Mouse (Mus musculus): ENCODE results near the gene Arid3b. TPM values are rescaled to one million over a fixed set of nuclear protein-coding genes. Genes with fewer than 3 reads are reported as not detected.

Arid3b gene
- polyA plus RNA-seq, 1 experiment from 2014 or later, result 5.8 TPM

- ATAC-seq (no peak), DNase-seq (ENCODE audit: low spot score) (no peak)
- no peak overlapping the region for H3K4me3 ChIP-seq (ENCODE audit: low read depth, low read length)
- H3K9me3 ChIP-seq (ENCODE audit: low read length), result no peaks in the 10 kb centered on the region
- H3K9ac ChIP-seq (replicated peaks; ENCODE audit: low read depth), result no peak overlapping the region
- TF ChIP-seq EP300 (IDR thresholded peaks at IDR 0.05) (no peak), CTCF (IDR thresholded peaks at IDR 0.05) (no peak)
- peaks cover 35% of the 10 kb centered on the region for H3K36me3 ChIP-seq (ENCODE audit: insufficient read depth, low read length)
- H3K4me2 ChIP-seq (replicated peaks; ENCODE audit: low read depth, low read length), result no peak overlapping the region
- H3K27ac ChIP-seq (ENCODE audit: low read length), result no peak overlapping the region
- H3K4me1 ChIP-seq (ENCODE audit: insufficient read depth, low read depth, low read length), result peaks cover 23% of the 10 kb centered on the region
- 93% methylated on average over 24 of the region's 24 CpGs for WGBS
- H3K27me3 ChIP-seq (replicated peaks; ENCODE audit: insufficient read depth, low read length), result no peaks in the 10 kb centered on the region
These were observed 76.0 kb downstream of the Arid3b start for GRCm38 (mm10) chr9:57760416-57761146.

- Histone ChIP-seq H3K4me3 (ENCODE audit: low read depth, low read length) (no peak overlapping the region), H3K36me3 (ENCODE audit: insufficient read depth, low read length) (peaks cover 48% of the 10 kb centered on the region), H3K27me3 (replicated peaks; ENCODE audit: insufficient read depth, low read length) (no peaks in the 10 kb centered on the region), H3K27ac (ENCODE audit: low read length) (no peak overlapping the region), H3K9ac (replicated peaks; ENCODE audit: low read depth) (no peak overlapping the region), H3K4me1 (ENCODE audit: insufficient read depth, low read depth, low read length) (peaks cover 23% of the 10 kb centered on the region), H3K9me3 (ENCODE audit: low read length) (no peaks in the 10 kb centered on the region), H3K4me2 (replicated peaks; ENCODE audit: low read depth, low read length) (no peak overlapping the region)
- peak; percentile 99 for TF ChIP-seq CTCF (IDR thresholded peaks at IDR 0.05)
- TF ChIP-seq EP300 (IDR thresholded peaks at IDR 0.05), result no peak
- peak; percentile 63 for ATAC-seq
- WGBS, result 14% methylated on average over 6 of the region's 6 CpGs
- peak; percentile 83 for DNase-seq (ENCODE audit: low spot score)
These were observed 77.3 kb downstream of the Arid3b start for GRCm38 (mm10) chr9:57759289-57759688.

- no peak for TF ChIP-seq CTCF (IDR thresholded peaks at IDR 0.05)
- no peak for TF ChIP-seq EP300 (IDR thresholded peaks at IDR 0.05)
- Histone ChIP-seq H3K27me3 (replicated peaks; ENCODE audit: insufficient read depth, low read length) (no peaks in the 10 kb centered on the region), H3K4me3 (ENCODE audit: low read depth, low read length) (no peak overlapping the region), H3K27ac (ENCODE audit: low read length) (no peak overlapping the region), H3K4me1 (ENCODE audit: insufficient read depth, low read depth, low read length) (peaks cover 18% of the 10 kb centered on the region), H3K9ac (replicated peaks; ENCODE audit: low read depth) (no peak overlapping the region), H3K36me3 (ENCODE audit: insufficient read depth, low read length) (peaks cover 55% of the 10 kb centered on the region), H3K9me3 (ENCODE audit: low read length) (no peaks in the 10 kb centered on the region), H3K4me2 (replicated peaks; ENCODE audit: low read depth, low read length) (no peak overlapping the region)
- no peak for DNase-seq (ENCODE audit: low spot score)
- WGBS, result 94% methylated on average over 22 of the region's 22 CpGs
- ATAC-seq, result no peak
These were observed 78.1 kb downstream of the Arid3b start for GRCm38 (mm10) chr9:57758528-57758927.

GRCm38 (mm10) chr9:57757578-57757977 is 79.0 kb downstream of the Arid3b start:
- H3K27ac ChIP-seq (ENCODE audit: low read length), result no peak overlapping the region
- DNase-seq (ENCODE audit: low spot score), result no peak
- no peaks in the 10 kb centered on the region for H3K27me3 ChIP-seq (replicated peaks; ENCODE audit: insufficient read depth, low read length)
- H3K4me3 ChIP-seq (ENCODE audit: low read depth, low read length), result no peak overlapping the region
- TF ChIP-seq EP300 (IDR thresholded peaks at IDR 0.05) (peak; percentile 63), CTCF (IDR thresholded peaks at IDR 0.05) (no peak)
- H3K9me3 ChIP-seq (ENCODE audit: low read length), result no peaks in the 10 kb centered on the region
- no peak overlapping the region for H3K9ac ChIP-seq (replicated peaks; ENCODE audit: low read depth)
- H3K36me3 ChIP-seq (ENCODE audit: insufficient read depth, low read length), result peaks cover 65% of the 10 kb centered on the region
- H3K4me2 ChIP-seq (replicated peaks; ENCODE audit: low read depth, low read length), result no peak overlapping the region
- peaks cover 9% of the 10 kb centered on the region; the same call in 1 of the 2 replicates for H3K4me1 ChIP-seq (ENCODE audit: insufficient read depth, low read depth, low read length)
- ATAC-seq, result no peak
- WGBS, result 67% methylated on average over 3 of the region's 3 CpGs

- no peak overlapping the region for H3K27ac ChIP-seq (ENCODE audit: low read length)
- DNase-seq (ENCODE audit: low spot score) (no peak), ATAC-seq (no peak)
- H3K9ac ChIP-seq (replicated peaks; ENCODE audit: low read depth), result no peak overlapping the region
- H3K27me3 ChIP-seq (replicated peaks; ENCODE audit: insufficient read depth, low read length), result no peaks in the 10 kb centered on the region
- no peak overlapping the region for H3K4me3 ChIP-seq (ENCODE audit: low read depth, low read length)
- no peak overlapping the region for H3K4me2 ChIP-seq (replicated peaks; ENCODE audit: low read depth, low read length)
- peaks cover 89% of the 10 kb centered on the region for H3K36me3 ChIP-seq (ENCODE audit: insufficient read depth, low read length)
- H3K9me3 ChIP-seq (ENCODE audit: low read length), result no peaks in the 10 kb centered on the region
- TF ChIP-seq EP300 (IDR thresholded peaks at IDR 0.05) (no peak), CTCF (IDR thresholded peaks at IDR 0.05) (no peak)
- no peaks in the 10 kb centered on the region for H3K4me1 ChIP-seq (ENCODE audit: insufficient read depth, low read depth, low read length)
- 79% methylated on average over 7 of the region's 7 CpGs for WGBS
These were observed 85.7 kb downstream of the Arid3b start for GRCm38 (mm10) chr9:57750901-57751300.

GRCm38 (mm10) chr9:57748831-57749230 is 87.8 kb downstream of the Arid3b start:
- ATAC-seq, result no peak
- WGBS, result 32% methylated on average over 1 of the region's 1 CpGs
- TF ChIP-seq CTCF (IDR thresholded peaks at IDR 0.05) (no peak), EP300 (IDR thresholded peaks at IDR 0.05) (no peak)
- no peak overlapping the region for H3K9ac ChIP-seq (replicated peaks; ENCODE audit: low read depth)
- H3K4me1 ChIP-seq (ENCODE audit: insufficient read depth, low read depth, low read length), result no peaks in the 10 kb centered on the region
- peaks cover 71% of the 10 kb centered on the region for H3K36me3 ChIP-seq (ENCODE audit: insufficient read depth, low read length)
- H3K27ac ChIP-seq (ENCODE audit: low read length), result no peak overlapping the region
- no peak overlapping the region for H3K4me3 ChIP-seq (ENCODE audit: low read depth, low read length)
- no peaks in the 10 kb centered on the region for H3K9me3 ChIP-seq (ENCODE audit: low read length)
- no peak overlapping the region for H3K4me2 ChIP-seq (replicated peaks; ENCODE audit: low read depth, low read length)
- no peak for DNase-seq (ENCODE audit: low spot score)
- no peaks in the 10 kb centered on the region for H3K27me3 ChIP-seq (replicated peaks; ENCODE audit: insufficient read depth, low read length)

All from lung, postnatal 0 days (tissue).